Mouse (Mus musculus): Measurements from ENCODE around the gene Isoc2b. TPM values are rescaled to one million over a fixed set of nuclear protein-coding genes. Genes with fewer than 3 reads are reported as not detected.
A peak's percentile ranks its signal among the peaks of the same experiment; 100 is the strongest.

The Isoc2b gene
- total RNA-seq (2021): 1 to 10 TPM; 4.7 to 5.6 TPM
- long read RNA-seq, experiment 1, partial matches to known transcripts: 1 of 4 reads
- long read RNA-seq, experiment 1, other reads (novel, unspliced or antisense): 1 of 4 reads
- long read RNA-seq, experiment 2, partial matches to known transcripts: 0 of 4 reads
- long read RNA-seq, experiment 2, other reads (novel, unspliced or antisense): 2 of 4 reads

DNA sequence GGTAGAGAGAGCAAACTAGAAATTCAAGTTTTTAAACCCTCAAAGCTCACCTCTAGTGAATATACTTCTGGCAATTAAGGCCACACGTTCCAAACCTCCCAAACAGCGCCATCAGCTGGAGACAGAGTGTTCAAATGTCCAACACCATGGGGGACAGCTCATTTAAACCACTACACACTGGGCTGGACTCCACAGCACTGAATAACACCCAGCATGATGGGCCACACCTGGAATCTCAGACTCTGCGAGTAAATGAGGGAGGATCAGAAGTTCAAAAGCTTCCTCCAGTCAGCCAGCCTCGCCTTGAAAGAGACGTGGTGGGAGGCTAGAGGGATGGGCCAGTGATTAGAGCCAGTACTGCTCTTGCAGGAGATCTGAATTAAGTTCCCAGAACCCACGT, at the start of gene Isoc2b:
Gene Isoc2b, minus strand, starts transcription at position 126 of the 400 bp plus-strand sequence.
- Histone ChIP-seq H3K4me3 (no peak within 1 kb of the TSS), H3K27ac (no peak within 1 kb of the TSS)
- TF ChIP-seq CTCF (conservative IDR thresholded peaks at IDR 0.05): no peak
- no peak for DNase-seq (ENCODE audit: low spot score in 2 of 2)

DNA sequence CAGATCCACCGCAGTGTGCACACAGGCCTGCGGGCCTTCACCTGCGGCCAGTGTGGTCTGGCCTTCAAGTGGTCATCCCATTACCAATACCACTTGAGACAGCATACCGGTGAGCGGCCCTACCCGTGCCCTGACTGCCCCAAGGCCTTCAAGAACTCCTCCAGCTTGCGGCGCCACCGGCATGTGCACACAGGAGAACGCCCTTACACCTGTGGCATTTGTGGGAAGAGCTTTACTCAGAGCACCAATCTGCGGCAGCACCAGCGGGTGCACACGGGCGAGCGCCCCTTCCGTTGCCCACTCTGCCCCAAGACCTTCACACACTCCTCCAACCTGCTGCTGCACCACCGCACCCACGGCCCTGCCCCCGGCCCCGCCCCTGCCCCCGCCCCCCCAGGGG, 49.0 kb upstream of the Isoc2b start:
- no peak overlapping the region for H3K27ac ChIP-seq
- H3K4me3 ChIP-seq: no peak overlapping the region
- no peak for TF ChIP-seq CTCF (conservative IDR thresholded peaks at IDR 0.05)
- no peak for DNase-seq (ENCODE audit: low spot score in 2 of 2)

DNA sequence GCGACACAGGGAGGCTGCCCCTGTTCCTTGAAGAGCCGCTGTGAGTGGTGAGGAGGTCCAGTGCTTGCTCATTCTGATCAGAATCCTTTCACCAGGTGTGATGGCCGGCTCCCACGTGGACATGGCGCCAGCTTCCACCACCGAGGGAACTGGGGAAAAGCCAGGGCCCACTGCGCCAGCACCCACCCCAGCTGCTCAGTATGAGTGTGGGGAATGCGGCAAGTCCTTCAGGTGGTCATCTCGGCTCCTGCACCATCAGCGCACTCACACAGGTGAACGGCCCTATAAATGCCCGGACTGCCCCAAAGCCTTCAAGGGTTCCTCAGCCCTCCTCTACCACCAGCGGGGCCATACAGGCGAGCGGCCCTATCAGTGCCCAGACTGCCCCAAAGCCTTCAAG, 48.6 kb upstream of the Isoc2b start:
- no peak for TF ChIP-seq CTCF (conservative IDR thresholded peaks at IDR 0.05)
- no peak for DNase-seq (ENCODE audit: low spot score in 2 of 2)
- H3K4me3 ChIP-seq: no peak overlapping the region
- no peak overlapping the region for H3K27ac ChIP-seq

DNA sequence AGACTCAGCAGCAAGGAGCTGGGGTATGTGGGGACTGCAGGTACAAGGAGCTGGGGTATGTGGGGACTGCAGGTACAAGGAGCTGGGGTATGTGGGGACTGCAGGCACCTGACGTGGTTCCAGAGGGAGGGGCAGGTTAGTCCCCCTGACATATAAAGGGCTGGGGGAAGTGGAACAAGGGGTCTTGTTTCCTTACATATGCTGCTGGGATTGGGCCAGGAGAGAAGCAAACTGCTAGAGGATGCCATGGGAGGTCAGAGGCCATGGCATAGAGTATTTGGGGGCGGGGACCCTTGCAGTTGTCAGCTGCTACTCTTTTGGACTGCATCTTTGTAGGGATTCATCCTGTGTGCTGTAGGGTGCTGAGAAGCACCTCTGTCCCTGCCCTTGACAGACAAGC, 47.4 kb upstream of the Isoc2b start:
- no peak overlapping the region for H3K27ac ChIP-seq
- no peak overlapping the region for H3K4me3 ChIP-seq
- no peak for DNase-seq (ENCODE audit: low spot score in 2 of 2)

DNA sequence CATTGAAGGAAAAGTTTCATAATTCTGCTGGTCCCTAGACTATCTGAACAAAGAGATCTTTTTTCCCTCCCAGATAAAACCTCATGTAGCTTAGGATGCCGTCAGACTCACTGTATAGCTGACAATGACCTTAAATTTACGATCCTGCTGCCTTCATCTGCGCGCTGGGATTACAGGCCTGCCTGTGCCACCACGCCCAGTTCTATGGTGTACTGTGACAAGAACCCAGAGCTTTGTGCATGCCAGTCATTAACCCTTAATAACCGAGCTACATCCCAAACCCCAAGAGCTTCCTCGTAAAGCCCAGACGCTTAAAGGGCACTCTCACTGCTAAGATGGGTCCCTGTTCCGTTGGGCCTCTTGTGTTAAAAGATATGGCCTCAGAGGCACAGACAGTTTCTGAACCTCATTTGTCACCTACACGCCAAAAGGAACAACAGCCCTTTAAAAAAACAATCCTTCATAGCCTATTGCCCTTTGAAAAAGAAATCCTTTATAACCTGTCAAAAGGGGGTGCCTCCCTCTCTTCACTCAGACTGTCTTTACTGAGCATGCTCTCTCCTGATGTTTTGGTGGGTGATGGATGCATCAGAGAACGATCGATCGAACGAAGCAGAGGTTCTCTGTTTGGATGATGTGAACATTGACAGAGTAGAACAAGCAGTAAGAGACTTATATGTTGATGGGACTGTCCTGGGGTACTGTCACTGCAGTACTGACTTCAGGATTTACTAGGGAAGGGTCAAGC, 45.8 kb upstream of the Isoc2b start:
- TF ChIP-seq CTCF (conservative IDR thresholded peaks at IDR 0.05): no peak
- Histone ChIP-seq H3K4me3 (peak overlapping the region; percentile 92), H3K27ac (peak overlapping the region; percentile 93)
- DNase-seq (ENCODE audit: low spot score in 2 of 2): no peak

More for the DNA sequence above, 47.4 kb upstream of the Isoc2b start:
- TF ChIP-seq CTCF (conservative IDR thresholded peaks at IDR 0.05): no peak

DNA sequence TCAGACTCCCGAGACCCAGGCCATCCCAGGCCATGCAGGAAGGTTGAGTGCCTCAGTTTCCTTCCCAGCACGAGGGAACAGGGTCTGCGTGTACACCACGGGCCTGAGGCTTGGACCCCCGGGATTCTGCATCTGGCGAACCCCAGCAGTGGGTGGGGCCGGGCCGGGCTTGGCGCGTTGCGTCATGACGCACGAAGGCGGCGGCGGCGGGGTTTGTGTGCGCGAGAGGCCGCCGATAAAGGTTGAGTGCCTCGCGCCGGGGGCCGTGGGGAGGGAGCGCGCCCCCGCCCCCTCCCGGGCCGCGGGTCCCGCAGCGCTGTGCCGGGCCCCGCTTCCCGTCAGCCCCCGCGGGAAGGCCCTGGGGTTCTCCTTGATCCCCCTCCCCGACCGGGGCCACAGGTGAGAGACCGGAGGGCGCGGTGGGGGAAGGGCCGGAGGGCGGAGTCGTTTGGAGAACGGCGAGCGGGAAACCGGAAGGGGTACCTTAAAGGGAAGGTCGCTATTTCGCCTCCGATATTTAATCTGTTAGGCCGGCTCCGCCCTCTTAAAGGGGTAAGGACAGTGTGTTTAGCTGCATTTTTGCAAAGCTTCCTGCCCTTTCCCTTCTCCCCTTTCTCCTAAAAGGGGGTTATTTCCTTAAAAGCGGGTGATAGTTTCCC, 45.1 kb upstream of the Isoc2b start, which contains the start of gene Zfp628:
Gene Zfp628, plus strand, starts transcription at position 211 of the 659 bp plus-strand sequence.
- TF ChIP-seq CTCF (conservative IDR thresholded peaks at IDR 0.05): no peak
- DNase-seq (ENCODE audit: low spot score in 2 of 2): peak; percentile 92 to 97
- H3K27ac ChIP-seq: peak within 1 kb of the TSS; percentile 93
- H3K4me3 ChIP-seq: peak within 1 kb of the TSS; percentile 92

DNA sequence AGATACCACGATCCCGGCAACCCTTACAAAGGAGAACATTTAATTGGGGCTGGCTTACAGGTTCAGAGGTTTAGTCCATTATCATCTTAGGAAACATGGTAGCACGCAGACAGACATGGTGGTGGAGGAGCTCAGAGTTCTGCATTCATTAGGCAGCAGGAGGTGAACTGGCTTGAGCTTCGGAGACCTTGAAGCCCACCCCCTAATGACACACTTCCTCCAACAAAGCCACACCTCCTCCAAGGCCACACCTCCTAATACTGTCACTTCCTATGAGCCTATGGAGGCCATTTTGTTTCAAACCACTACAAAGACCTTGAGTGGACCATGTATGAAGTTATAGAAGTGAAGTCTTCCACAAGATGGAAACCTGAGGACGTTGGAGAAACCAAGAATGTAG, 42.2 kb upstream of the Isoc2b start:
- no peak overlapping the region for H3K4me3 ChIP-seq
- no peak for DNase-seq (ENCODE audit: low spot score in 2 of 2)
- TF ChIP-seq CTCF (conservative IDR thresholded peaks at IDR 0.05): no peak
- H3K27ac ChIP-seq: no peak overlapping the region

DNA sequence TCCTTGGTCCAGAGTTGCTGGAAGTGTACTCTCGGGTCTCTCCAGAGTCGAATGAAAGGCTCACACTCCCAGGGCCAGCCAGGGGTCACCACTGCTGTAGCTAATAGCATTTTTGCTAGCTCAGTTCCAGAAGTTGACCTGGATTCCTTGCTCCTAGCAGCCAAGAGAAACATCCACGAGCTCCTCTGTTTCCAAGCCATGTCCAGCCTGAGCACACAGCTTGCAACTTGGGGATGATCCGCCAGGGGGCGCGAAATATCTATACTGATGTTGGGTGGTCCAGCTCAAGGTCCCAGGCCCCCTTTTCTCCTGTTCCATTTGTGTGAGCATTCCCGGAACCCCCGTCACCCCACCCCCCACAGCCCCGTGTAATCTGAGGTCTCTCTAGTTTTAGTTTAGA, 41.5 kb upstream of the Isoc2b start:
- peak; percentile 82 for TF ChIP-seq CTCF (conservative IDR thresholded peaks at IDR 0.05)
- Histone ChIP-seq H3K27ac (no peak overlapping the region), H3K4me3 (no peak overlapping the region)
- peak in 1 of 2 experiments; percentile 70 for DNase-seq (ENCODE audit: low spot score in 2 of 2)

DNA sequence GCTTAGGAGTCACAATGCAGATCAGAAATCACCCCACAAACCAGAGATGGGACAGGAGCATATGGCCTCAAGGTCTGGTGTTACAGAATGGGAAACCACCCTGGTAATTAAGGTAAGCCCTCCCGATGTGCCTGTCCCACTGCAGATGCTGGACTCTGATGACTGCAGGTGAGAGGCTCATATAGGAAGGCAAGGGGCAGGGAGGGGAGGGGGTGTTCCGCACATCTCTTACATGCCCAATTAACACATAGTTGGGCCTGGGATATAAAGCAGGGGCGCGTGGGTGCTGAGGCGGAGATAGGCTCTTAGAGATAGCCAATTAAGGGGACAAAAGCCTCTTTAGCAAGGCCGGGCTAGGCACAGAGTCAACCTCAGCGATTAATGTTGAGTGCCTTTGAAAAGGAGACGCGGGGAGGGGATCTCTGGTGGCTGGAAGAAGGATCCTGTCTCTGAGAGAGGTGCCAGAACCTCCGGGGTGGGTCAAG, 36.5 kb upstream of the Isoc2b start, which contains the start of gene Gm36210:
Gene Gm36210, minus strand, starts transcription at position 51 of the 485 bp plus-strand sequence.
- no peak within 1 kb of the TSS for H3K27ac ChIP-seq
- H3K4me3 ChIP-seq: no peak within 1 kb of the TSS
- TF ChIP-seq CTCF (conservative IDR thresholded peaks at IDR 0.05): no peak
- no peak for DNase-seq (ENCODE audit: low spot score in 2 of 2)

DNA sequence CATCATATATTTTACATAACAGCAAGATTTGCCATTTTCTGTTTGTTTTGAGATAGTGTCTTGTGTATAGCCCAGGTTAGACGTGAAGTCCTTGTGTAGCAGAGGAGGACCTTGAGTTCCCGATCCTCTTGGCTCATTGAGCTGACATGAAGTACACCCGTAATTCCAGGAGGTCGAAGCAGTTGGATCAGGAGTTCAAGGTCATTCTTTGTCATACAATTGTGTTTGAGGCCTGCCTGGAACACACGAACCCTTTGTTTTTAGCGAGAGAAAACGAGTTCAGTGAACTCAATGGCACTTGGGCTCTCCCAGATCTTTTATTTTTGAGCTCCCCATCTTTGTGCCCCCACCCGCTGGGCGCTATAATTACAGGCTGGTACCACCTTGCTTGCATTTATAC, 32.3 kb upstream of the Isoc2b start:
- Histone ChIP-seq H3K27ac (no peak overlapping the region), H3K4me3 (no peak overlapping the region)
- TF ChIP-seq CTCF (conservative IDR thresholded peaks at IDR 0.05): no peak
- no peak for DNase-seq (ENCODE audit: low spot score in 2 of 2)

DNA sequence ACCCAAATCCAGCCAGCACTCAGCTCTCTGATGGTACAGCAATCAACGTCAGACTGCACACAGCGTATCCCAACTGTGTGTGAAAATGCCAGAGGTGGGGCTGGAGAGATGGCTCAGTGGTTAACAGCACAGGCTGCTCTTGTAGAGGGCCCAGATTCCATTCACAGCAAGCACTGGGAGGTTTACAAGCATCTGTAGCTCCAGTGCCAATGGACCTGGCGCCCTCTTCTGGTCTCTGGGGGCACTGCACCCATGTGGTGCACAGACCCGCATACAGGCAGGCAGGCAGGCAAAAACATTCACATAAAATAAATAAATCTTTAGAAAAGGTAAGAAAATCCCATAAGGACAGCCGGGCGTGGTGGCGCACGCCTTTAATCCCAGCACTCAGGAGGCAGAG, 31.1 kb upstream of the Isoc2b start:
- H3K4me3 ChIP-seq: no peak overlapping the region
- DNase-seq (ENCODE audit: low spot score in 2 of 2): no peak
- TF ChIP-seq CTCF (conservative IDR thresholded peaks at IDR 0.05): peak; percentile 62
- no peak overlapping the region for H3K27ac ChIP-seq

DNA sequence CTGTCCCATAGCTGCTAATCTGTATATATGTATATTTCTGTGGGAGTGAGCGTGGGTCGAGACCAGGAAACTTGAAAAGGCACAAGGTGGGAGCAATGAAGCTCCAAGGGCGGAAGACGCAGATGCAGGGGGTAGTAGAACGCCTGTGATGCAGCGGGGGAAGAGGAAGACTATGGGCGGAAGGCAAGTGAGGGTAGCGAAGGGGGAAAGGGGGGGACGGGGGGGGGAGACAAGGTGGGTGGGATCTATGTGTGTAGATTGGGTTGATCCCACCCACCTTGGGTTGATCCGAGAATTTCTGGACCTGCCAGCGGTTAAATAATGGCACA, 30.4 kb upstream of the Isoc2b start:
- no peak for TF ChIP-seq CTCF (conservative IDR thresholded peaks at IDR 0.05)
- DNase-seq (ENCODE audit: low spot score in 2 of 2): no peak
- H3K27ac ChIP-seq: no peak overlapping the region
- no peak overlapping the region; the same call in 1 of the 2 replicates for H3K4me3 ChIP-seq

Data from layer of hippocampus, adult 2 months (tissue).